Mouse (Mus musculus) lung, postnatal 4 days (tissue): ENCODE results near the gene Fuca2.

ENCODE experiments used
- DNase-seq, 2 experiments: peaks; one replicate each; pipeline ENCODE4 v3.0.0; 2021

Fuca2 gene

GRCm38 (mm10) chr10:13536706-13537105 lies 37.4 kb downstream of the Fuca2 start:
- no peak for DNase-seq

- no peak for DNase-seq
Observed at GRCm38 (mm10) chr10:13539769-13540333, 40.5 kb downstream of the Fuca2 start.

- no peak for DNase-seq
Observed at GRCm38 (mm10) chr10:13541721-13542120, 42.4 kb downstream of the Fuca2 start.

- DNase-seq = peak; percentile 93 to 94
Observed at GRCm38 (mm10) chr10:13552646-13553497, 53.5 kb downstream of the Fuca2 start, which contains the start of the genes Adat2 and Pex3. Gene Adat2, plus strand, starts transcription at chr10:13552894. Gene Pex3, minus strand, starts transcription at chr10:13553142.

- no peak for DNase-seq
Observed at GRCm38 (mm10) chr10:13553498-13553985, 54.2 kb downstream of the Fuca2 start.

- DNase-seq = no peak
Observed at GRCm38 (mm10) chr10:13554316-13554715, 55.0 kb downstream of the Fuca2 start.

- DNase-seq = no peak
Observed at GRCm38 (mm10) chr10:13560014-13560674, 60.8 kb downstream of the Fuca2 start.

GRCm38 (mm10) chr10:13564364-13565079 lies 65.2 kb downstream of the Fuca2 start:
- peak; percentile 67 to 75 for DNase-seq

- no peak for DNase-seq
Observed at GRCm38 (mm10) chr10:13565080-13565448, 65.7 kb downstream of the Fuca2 start.

GRCm38 (mm10) chr10:13566393-13566792 lies 67.1 kb downstream of the Fuca2 start:
- no peak for DNase-seq
